10 mouse cellular contexts compared by ENCODE assay signal in genomic region chrX:155214291-155215136, GRCm38 (mm10). TPM values are rescaled to one million over a fixed set of nuclear protein-coding genes. Genes with fewer than 3 reads are reported as not detected.
DNase-seq lines count a peak whose midpoint lies in the region; ATAC-seq and TF ChIP-seq lines count a peak whose summit lies in the region.
"Had no signal": no experiment of that assay in that cellular context is flagged by ENCODE, and none has a peak within 500 bp of the region (broad histone marks: within the 10 kb centered on the region; RNA-seq: fewer than 3 reads in every experiment).

No protein-coding gene starts in this region.

- no peaks in the 10 kb centered on the region for H3K27me3 ChIP-seq in intestine, embryonic 15.5 days (replicated peaks)
- H3K27me3 ChIP-seq in myocyte (ENCODE audit: control insufficient read depth, insufficient read depth, insufficient read length), result no peaks in the 10 kb centered on the region

- WGBS in intestine, embryonic 15.5 days, result 70% methylated on average over 5 of the region's 5 CpGs

- no peak overlapping the region for H3K9ac ChIP-seq in intestine, embryonic 15.5 days

- H3K27ac ChIP-seq in intestine, embryonic 15.5 days, result no peak overlapping the region

- H3K36me3 ChIP-seq in intestine, embryonic 15.5 days, result no peaks in the 10 kb centered on the region
- H3K36me3 ChIP-seq in myocyte (ENCODE audit: control insufficient read depth, insufficient read depth), result peaks cover 16% of the 10 kb centered on the region
- H3K36me3 ChIP-seq: heart, embryonic 10.5 days had no signal

- peak overlapping the region; percentile 14; the same call in 1 of the 2 replicates for H3K4me2 ChIP-seq in intestine, embryonic 15.5 days (replicated peaks)
- peak overlapping the region; percentile 62 for H3K4me2 ChIP-seq in myocyte (ENCODE audit: low read depth)

- no peak for ATAC-seq in intestine, embryonic 15.5 days

- no peak for TF ChIP-seq POLR2A in myocyte (IDR thresholded peaks at IDR 0.05; ENCODE audit: insufficient read length, low read depth)

- H3K4me1 ChIP-seq in intestine, embryonic 15.5 days (replicated peaks), result no peaks in the 10 kb centered on the region
- H3K4me1 ChIP-seq: heart, embryonic 10.5 days had no signal

- no peaks in the 10 kb centered on the region for H3K9me3 ChIP-seq in intestine, embryonic 15.5 days
- H3K9me3 ChIP-seq: heart, embryonic 10.5 days had no signal

- DNase-seq in kidney, postnatal 14 days, result peak; percentile 30
- no peak for DNase-seq in kidney, adult 18-20 months
- DNase-seq in Muller cell, postnatal 12 days (ENCODE audit: inconsistent ontology term), result peak; percentile 55
- no peak for DNase-seq in gastrocnemius, adult 8-10 months (ENCODE audit: low spot score in 2 of 2)
- DNase-seq in cerebellum, adult 11-12 months, result no peak
- DNase-seq: cerebellum, adult 9-10 months; right cerebral cortex, adult 18-20 months had no signal

- no peak overlapping the region for H3ac ChIP-seq in myocyte (ENCODE audit: control insufficient read depth, insufficient read length)

- H3K79me2 ChIP-seq in myocyte (ENCODE audit: control insufficient read depth, insufficient read depth), result peaks cover 22% of the 10 kb centered on the region

- H3K4me3 ChIP-seq in intestine, embryonic 15.5 days (replicated peaks), result no peak overlapping the region
- H3K4me3 ChIP-seq in myocyte, result peak overlapping the region; percentile 93

TF ChIP-seq in myocyte, 11 proteins besides CTCF, POLR2A, EP300 and RAD21:
- TF ChIP-seq CEBPB (IDR thresholded peaks at IDR 0.05; ENCODE audit: insufficient read depth, poor library complexity, severe bottlenecking), result no peak
- TF ChIP-seq REST (IDR thresholded peaks at IDR 0.05; ENCODE audit: insufficient read depth, insufficient read length), result no peak
- TF ChIP-seq USF1 (IDR thresholded peaks at IDR 0.05; ENCODE audit: low read depth), result no peak
- TF ChIP-seq MYOG (IDR thresholded peaks at IDR 0.05; ENCODE audit: control insufficient read depth in 1 of 3, insufficient read depth in 1 of 3, insufficient read length in 2 of 3, low read depth in 2 of 3), result no peak
- TF ChIP-seq E2F4 (IDR thresholded peaks at IDR 0.05; ENCODE audit: insufficient read depth), result no peak
- TF ChIP-seq MAX (IDR thresholded peaks at IDR 0.05; ENCODE audit: low read depth), result no peak
- no peak for TF ChIP-seq MYOD1 (IDR thresholded peaks at IDR 0.05; ENCODE audit: control insufficient read depth in 1 of 3, insufficient read length in 2 of 3, low read depth in 2 of 3)
- TF ChIP-seq SRF (IDR thresholded peaks at IDR 0.05; ENCODE audit: control insufficient read depth, insufficient read length, low read depth), result no peak
- no peak for TF ChIP-seq TCF12 (IDR thresholded peaks at IDR 0.05; ENCODE audit: insufficient read depth, poor library complexity, severe bottlenecking)
- TF ChIP-seq POLR2AphosphoS2 (IDR thresholded peaks at IDR 0.05; ENCODE audit: insufficient read length, low read depth), result no peak

RNA-seq across cellular contexts. Expression of gene Sat1, which starts 1.7 kb away (rescaled TPM):
- 281 and 284 TPM in 2 replicates for polyA plus RNA-seq in intestine, embryonic 15.5 days (2015; fragmentation: Nextera tagmentation; extraction: Ambion mirVana)
- 305 TPM for polyA plus RNA-seq in myocyte (2012; fragmentation: generic; extraction: Trizol)
- total RNA-seq in gastrocnemius, adult 8-10 months (2022), result 10 to 100 TPM; 11.0 to 19.8 (median 16.4) TPM

RNA-seq across cellular contexts. Expression of gene Acot9, which starts 47.7 kb away (rescaled TPM):
- 26.6 and 33.5 TPM in 2 replicates for polyA plus RNA-seq in intestine, embryonic 15.5 days (2015; fragmentation: Nextera tagmentation; extraction: Ambion mirVana)
- polyA plus RNA-seq in myocyte (2012; fragmentation: generic; extraction: Trizol), result 75.9 TPM
- 10 to 100 TPM; 13.9 to 16.5 (median 15.4) TPM for total RNA-seq in gastrocnemius, adult 8-10 months (2022)

Comparison
In these comparisons a context has a peak if more than half of its experiments do, and no peak if none do; other contexts are left out.
1. DNase-seq: peak in kidney, postnatal 14 days (single experiment) and Muller cell, postnatal 12 days (single experiment); none in kidney, adult 18-20 months (single experiment), gastrocnemius, adult 8-10 months (0 of 2) and cerebellum, adult 11-12 months (single experiment).